Mouse (Mus musculus) stomach, embryonic 14.5 days (tissue): Measurements from ENCODE around the gene Mid1. TPM values are rescaled to one million over a fixed set of nuclear protein-coding genes. Genes with fewer than 3 reads are reported as not detected.
"Not testable (repeated sequence)": the region's sequence is repeated elsewhere in the genome, so short reads cannot be mapped to it uniquely, and the experiment has no call there.

Source experiments
- ATAC-seq: fragments of 200-750 bp; cut with Nextera tagmentation; 2 replicates; pipeline ENCODE4 v1.8.0; 2017; ENCODE audit warnings: low read depth, moderate TSS enrichment; ENCODE audit not compliant: insufficient number of reproducible peaks, insufficient read depth, low FRiP score
- H3K27ac ChIP-seq: fragments of 300-500 bp; sonication (generic); 2 replicates; pipeline ENCODE4 v1.5.1; 2014; ENCODE audit warnings: mild to moderate bottlenecking, low read length, moderate library complexity, mixed read lengths
- H3K27me3 ChIP-seq: fragments of 300-500 bp; sonication (generic); 2 replicates; pipeline ENCODE4 v1.6.1; 2014; ENCODE audit warnings: low read length, control low read depth, mixed read lengths; ENCODE audit not compliant: control insufficient read depth, insufficient read depth
- H3K36me3 ChIP-seq: fragments of 300-500 bp; sonication (generic); 2 replicates; pipeline ENCODE4 v1.6.1; 2014; ENCODE audit warnings: mild to moderate bottlenecking, control low read depth, low read length, moderate library complexity, mixed read lengths; ENCODE audit not compliant: control insufficient read depth, insufficient read depth
- H3K4me1 ChIP-seq: fragments of 300-500 bp; sonication (generic); 2 replicates; pipeline ENCODE4 v1.6.1; 2014; ENCODE audit warnings: low read length, control low read depth, mixed read lengths; ENCODE audit not compliant: control insufficient read depth, insufficient read depth
- H3K4me2 ChIP-seq: fragments of 300-500 bp; sonication (generic); replicated peaks from 2 replicates; pipeline ENCODE4 v1.6.1; 2014; ENCODE audit warnings: low read depth, low read length, control low read depth
- H3K4me3 ChIP-seq: fragments of 300-500 bp; sonication (generic); 2 replicates; pipeline ENCODE4 v1.5.1; 2014; ENCODE audit warnings: low read depth, low read length, control low read depth
- H3K9ac ChIP-seq: fragments of 300-500 bp; sonication (generic); replicated peaks from 2 replicates; pipeline ENCODE4 v1.6.1; 2014; ENCODE audit warnings: low read depth, mild to moderate bottlenecking, control low read depth, low read length, moderate library complexity, mixed read lengths
- H3K9me3 ChIP-seq: fragments of 300-500 bp; sonication (generic); 2 replicates; pipeline ENCODE4 v1.6.1; 2016; ENCODE audit warnings: low read depth, low read length, control low read depth; ENCODE audit not compliant: control insufficient read depth
- WGBS: fragments of 180-500 bp; shearing (Covaris S2); extraction: QIAGEN DNeasy Blood & Tissue Kit; methylation state at CpG from one replicate; pipeline ENCODE4 v1.1.7; 2014; 5-methylcytosine and 5-hydroxymethylcytosine counted together
- polyA plus RNA-seq: library from polyadenylated mRNA; unstranded; fragments of >200 nt; fragmentation: Nextera tagmentation; extraction: Ambion mirVana; gene quantifications from 2 replicates; pipeline ENCODE4 v1.2.1, GENCODE M21; 2014

Mid1 gene
- polyA plus RNA-seq, 1 experiment from 2014 or later: 14.4 TPM

- not testable (repeated sequence) for H3K4me1 ChIP-seq, H3K27me3 ChIP-seq, H3K36me3 ChIP-seq
- WGBS: 58% methylated on average over 116 of the region's 118 CpGs
- peak; percentile 86 for ATAC-seq
- H3K9me3 ChIP-seq: peaks cover 30% of the 10 kb centered on the region
- peak within 1 kb of the TSS; percentile 89 for H3K27ac ChIP-seq
- H3K4me3 ChIP-seq: peak within 1 kb of the TSS; percentile 47
- peak within 1 kb of the TSS; percentile 97 for H3K9ac ChIP-seq
- H3K4me2 ChIP-seq: peak within 1 kb of the TSS; percentile 37
These were observed 324.2 kb downstream of the Mid1 start, which contains the start of gene Gm21887 for GRCm38 (mm10) chrX:170009016-170009750. Gene Gm21887, plus strand, starts transcription at chrX:170009659.

- 52% methylated on average over 25 of the region's 25 CpGs for WGBS
These were observed 324.8 kb downstream of the Mid1 start for GRCm38 (mm10) chrX:170009801-170010221.

DNA sequence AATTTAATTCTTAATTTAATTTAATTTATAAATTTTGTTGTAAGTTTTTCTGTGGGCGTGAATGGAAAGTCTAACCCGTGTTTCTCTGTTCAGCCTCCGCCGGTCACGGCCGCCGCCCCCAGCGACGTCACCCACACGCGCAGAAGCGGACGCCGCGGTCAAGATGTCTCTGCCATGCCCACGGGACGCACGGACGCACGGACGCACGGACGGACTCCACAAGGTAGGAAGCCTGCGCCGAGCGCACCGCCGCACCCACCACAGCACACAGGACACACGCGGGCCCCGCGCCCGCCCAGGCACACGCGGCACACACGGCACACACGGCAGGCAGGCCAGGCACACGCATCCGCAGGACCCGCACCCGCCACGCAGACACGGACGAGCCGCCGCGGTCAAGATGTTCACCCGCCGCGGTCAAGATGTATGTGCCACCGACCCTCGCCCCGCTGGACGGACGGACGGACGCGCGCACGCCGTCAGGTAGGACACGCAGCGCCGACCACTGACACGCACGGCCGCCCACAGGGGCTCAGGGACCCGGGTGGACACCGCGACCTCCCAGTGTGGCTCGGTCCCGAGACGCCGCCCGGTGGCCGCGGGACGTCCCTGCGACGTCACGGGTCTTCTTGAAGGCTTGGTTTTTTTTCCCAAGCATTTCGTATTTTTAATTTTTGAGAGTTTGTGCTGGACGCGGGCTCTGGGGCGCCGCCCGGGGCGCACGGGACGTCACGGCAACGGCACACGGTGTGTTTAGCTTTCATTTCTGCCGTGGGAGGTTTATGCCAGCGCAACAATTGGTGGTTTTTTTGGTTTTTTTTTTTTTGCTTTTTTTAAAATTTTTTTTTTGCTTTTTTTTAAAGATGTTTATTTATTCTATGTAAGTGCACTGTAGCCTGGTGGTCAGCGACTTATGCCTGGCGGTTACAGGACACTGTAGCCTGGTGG lies 325.9 kb downstream of the Mid1 start:
- Histone ChIP-seq H3K4me2 (peak overlapping the region; percentile 37), H3K4me3 (peak overlapping the region; percentile 25), H3K9me3 (peaks cover 30% of the 10 kb centered on the region)
- H3K27me3 ChIP-seq, H3K4me1 ChIP-seq, H3K36me3 ChIP-seq, H3K27ac ChIP-seq, H3K9ac ChIP-seq: not testable (repeated sequence)
- WGBS: 83% methylated on average over 97 of the region's 97 CpGs
- ATAC-seq: peak; percentile 15

More at GRCm38 (mm10) chrX:170009801-170010221, 324.8 kb downstream of the Mid1 start:
- peak overlapping the region; percentile 47 for H3K4me3 ChIP-seq
- H3K27ac ChIP-seq: peak overlapping the region; percentile 89
- ATAC-seq: peak; percentile 96
- H3K4me2 ChIP-seq, H3K36me3 ChIP-seq, H3K27me3 ChIP-seq, H3K4me1 ChIP-seq: not testable (repeated sequence)
- H3K9me3 ChIP-seq: peaks cover 30% of the 10 kb centered on the region
- peak overlapping the region; percentile 97 for H3K9ac ChIP-seq

GRCm38 (mm10) chrX:170011529-170011879 lies 326.5 kb downstream of the Mid1 start:
- H3K9ac ChIP-seq: not testable (repeated sequence)
- WGBS: 94% methylated on average over 10 of the region's 10 CpGs

GRCm38 (mm10) chrX:170013421-170013820 lies 328.4 kb downstream of the Mid1 start:
- H3K36me3 ChIP-seq: peaks cover 15% of the 10 kb centered on the region
- 83% methylated on average over 13 of the region's 13 CpGs for WGBS
- ATAC-seq, H3K27me3 ChIP-seq, H3K4me1 ChIP-seq, H3K4me3 ChIP-seq, H3K4me2 ChIP-seq, H3K27ac ChIP-seq, H3K9ac ChIP-seq: not testable (repeated sequence)
- peaks cover 28% of the 10 kb centered on the region for H3K9me3 ChIP-seq

More at GRCm38 (mm10) chrX:170011529-170011879, 326.5 kb downstream of the Mid1 start:
- H3K4me3 ChIP-seq, ATAC-seq, H3K4me2 ChIP-seq, H3K27me3 ChIP-seq, H3K36me3 ChIP-seq, H3K4me1 ChIP-seq, H3K27ac ChIP-seq: not testable (repeated sequence)
- peaks cover 30% of the 10 kb centered on the region for H3K9me3 ChIP-seq

DNA sequence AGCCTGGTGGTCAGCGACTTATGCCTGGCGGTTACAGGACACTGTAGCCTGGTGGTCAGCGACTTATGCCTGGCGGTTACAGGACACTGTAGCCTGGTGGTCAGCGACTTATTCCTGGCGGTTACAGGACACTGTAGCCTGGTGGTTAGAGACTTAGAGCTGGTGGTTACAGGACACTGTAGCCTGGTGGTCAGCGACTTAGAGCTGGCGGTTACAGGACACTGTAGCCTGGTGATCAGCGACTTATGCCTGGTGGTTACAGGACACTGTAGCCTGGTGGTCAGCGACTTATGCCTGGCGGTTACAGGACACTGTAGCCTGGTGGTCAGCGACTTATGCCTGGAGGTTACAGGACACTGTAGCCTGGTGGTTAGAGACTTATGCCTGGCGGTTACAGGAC lies 329.0 kb downstream of the Mid1 start:
- not testable (repeated sequence) for H3K27me3 ChIP-seq, H3K9ac ChIP-seq, H3K4me1 ChIP-seq, H3K27ac ChIP-seq, H3K4me2 ChIP-seq, ATAC-seq, H3K4me3 ChIP-seq
- peaks cover 31% of the 10 kb centered on the region for H3K9me3 ChIP-seq
- WGBS: 96% methylated on average over 13 of the region's 13 CpGs
- peaks cover 21% of the 10 kb centered on the region for H3K36me3 ChIP-seq

GRCm38 (mm10) chrX:170015883-170016282 lies 330.9 kb downstream of the Mid1 start:
- WGBS: 92% methylated on average over 12 of the region's 12 CpGs
- H3K9ac ChIP-seq, H3K4me3 ChIP-seq, H3K27me3 ChIP-seq, H3K27ac ChIP-seq, H3K4me1 ChIP-seq, H3K4me2 ChIP-seq, ATAC-seq: not testable (repeated sequence)
- Histone ChIP-seq H3K9me3 (peaks cover 25% of the 10 kb centered on the region), H3K36me3 (peaks cover 33% of the 10 kb centered on the region)
